Mouse (Mus musculus) inflammation-experienced regulatory T-cells, adult 6 months (primary cell): ENCODE results near the gene Adad2. TPM values are rescaled to one million over a fixed set of nuclear protein-coding genes. Genes with fewer than 3 reads are reported as not detected.

Experiments used
- ATAC-seq: one replicate; pipeline ENCODE4 v1.8.0; 2017
- polyA plus RNA-seq, 3 experiments: library from polyadenylated mRNA; unstranded; fragments of 100-300 nt; shearing (Covaris generic); gene quantifications; one replicate each; pipeline ENCODE4 v1.2.1; 2017

Adad2 gene
- polyA plus RNA-seq, 3 experiments from 2014 or later: not detected

DNA sequence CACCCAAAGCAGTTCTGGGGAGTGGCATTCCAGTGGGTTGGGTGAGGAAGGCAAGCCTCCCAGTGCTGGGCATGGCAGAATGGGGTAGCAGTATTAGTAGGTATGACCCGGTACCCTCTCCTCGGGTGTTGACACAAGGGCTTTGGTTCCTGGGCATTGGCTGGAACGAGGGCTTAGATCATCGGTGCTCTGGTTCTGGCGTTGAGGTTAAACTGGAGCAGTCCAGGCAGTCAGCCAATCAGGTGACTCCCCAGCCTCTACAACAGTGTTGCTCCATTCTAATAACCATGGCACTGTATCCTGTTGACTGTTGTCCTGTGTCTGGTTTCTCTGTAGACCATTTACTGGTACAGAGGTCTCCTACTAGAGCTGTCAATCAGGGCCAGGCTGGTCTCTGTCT is 5.0 kb downstream of the Adad2 start:
- ATAC-seq: no peak

DNA sequence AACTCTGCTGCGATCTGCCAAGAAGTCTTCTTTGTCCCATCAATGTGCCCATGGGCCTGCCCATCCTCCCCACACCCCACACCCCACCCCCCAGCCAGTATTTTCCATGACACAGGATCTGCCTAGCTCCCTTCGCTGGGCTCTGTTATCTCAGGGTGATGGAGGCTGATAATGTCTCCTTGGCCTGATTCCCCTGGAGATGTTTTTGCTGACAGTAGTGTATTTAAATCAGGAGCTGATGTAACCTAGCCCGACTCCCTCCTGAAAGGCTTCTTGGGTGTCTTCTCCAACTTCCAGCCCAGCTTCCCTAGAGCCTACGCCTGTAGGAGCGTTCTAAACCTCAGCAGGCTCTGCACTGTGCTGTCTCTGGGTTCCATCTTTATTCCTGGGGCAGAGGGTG is 6.3 kb downstream of the Adad2 start:
- no peak for ATAC-seq

DNA sequence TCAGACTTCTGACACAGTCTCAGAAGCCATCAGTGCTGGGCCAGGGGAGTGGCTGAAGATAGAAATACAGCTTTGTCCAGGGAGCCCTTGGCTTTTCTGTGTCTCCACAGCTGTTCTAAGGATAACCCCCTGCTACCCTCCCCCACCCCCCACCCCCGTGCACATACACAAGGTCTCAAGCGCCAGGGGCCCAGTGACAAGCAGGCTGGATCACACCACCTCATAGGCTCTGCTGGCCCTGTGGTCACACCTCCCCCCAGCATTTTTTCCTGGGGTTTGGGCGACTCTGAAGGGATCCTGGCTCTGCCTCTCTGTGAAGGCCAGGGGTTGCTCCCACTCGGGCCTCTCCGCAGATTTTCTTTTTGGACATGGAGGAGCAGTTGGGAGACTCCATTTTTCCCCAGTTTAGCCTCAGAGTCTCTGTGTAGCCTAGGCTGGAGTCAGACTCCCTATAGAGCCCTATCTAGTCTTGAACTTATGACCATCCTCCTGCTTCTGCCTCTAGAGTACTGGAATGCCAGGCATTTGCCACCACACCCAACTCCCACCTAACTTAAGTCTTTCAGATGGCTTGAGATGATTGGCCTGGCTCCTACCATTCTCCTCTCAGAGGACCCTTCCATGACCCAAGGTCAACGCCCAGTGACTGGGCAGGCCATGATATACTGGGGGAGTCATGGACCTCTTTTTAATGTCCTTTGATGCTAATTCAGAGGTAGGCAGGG is 7.7 kb downstream of the Adad2 start:
- ATAC-seq: no peak

GRCm38 (mm10) chr8:119620848-119621465 is 8.4 kb downstream of the Adad2 start:
- no peak for ATAC-seq

- ATAC-seq: no peak
Observed at GRCm38 (mm10) chr8:119622555-119622954, 10.0 kb downstream of the Adad2 start.

- ATAC-seq: no peak
Observed at GRCm38 (mm10) chr8:119623061-119623460, 10.5 kb downstream of the Adad2 start.

GRCm38 (mm10) chr8:119623744-119624143 is 11.2 kb downstream of the Adad2 start:
- no peak for ATAC-seq

DNA sequence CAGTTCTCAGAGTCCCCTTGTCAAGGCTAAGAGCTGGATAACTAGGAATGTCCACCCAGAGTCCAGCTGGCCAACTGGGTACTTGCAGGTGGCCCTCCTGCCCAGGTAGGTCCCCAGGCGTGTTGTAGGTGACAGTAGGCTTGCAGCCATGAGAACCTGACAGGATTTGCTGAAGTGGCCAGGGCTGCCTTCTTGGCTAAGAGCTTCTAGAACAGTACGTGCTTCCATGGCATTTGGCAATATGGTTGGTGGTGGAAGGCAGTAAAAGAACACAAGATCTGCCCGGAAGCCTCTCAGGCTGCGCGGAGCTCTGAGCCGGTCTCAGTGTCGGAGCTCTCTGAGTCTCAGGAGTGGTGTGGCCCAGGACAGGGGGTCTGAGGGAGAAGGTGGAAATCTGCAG is 12.4 kb downstream of the Adad2 start:
- ATAC-seq: no peak

- no peak for ATAC-seq
Observed at GRCm38 (mm10) chr8:119625788-119626187, 13.2 kb downstream of the Adad2 start.

GRCm38 (mm10) chr8:119627199-119627598 is 14.7 kb downstream of the Adad2 start:
- no peak for ATAC-seq

DNA sequence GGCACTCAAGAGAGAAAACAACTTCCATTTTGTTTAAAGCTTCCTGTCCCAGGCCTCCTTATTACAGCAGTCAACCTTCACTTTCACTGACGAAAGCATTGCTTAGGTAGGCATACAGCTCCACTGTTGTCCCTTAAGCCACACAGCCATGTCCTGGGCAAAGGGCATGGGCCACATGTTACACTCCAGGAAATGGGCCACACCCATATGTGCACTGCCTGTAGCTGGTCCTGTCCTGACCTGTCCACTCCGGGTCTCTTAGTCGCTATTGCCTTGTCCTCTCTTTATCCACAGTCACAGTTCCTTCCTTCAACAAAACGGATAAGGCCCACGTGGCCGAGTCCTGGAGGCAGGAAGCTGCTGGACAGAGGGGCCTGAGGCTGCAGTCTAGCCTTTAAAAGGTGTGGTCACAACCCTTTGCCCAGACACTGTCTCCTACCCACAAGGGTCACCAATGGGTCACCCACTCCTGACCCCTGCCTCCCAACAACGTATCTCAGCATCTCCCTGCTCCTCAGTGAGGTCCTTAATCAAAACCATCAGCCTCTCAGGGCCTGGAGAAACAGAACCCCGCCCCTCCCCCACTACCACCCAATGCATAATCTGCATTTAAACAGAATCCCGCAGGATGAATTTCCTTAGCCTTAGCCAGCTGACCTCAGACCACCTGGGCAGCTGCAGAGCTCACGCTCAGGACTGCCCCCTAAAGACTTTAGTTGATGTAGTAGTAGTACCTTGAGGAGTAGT is 15.2 kb downstream of the Adad2 start:
- ATAC-seq: no peak

GRCm38 (mm10) chr8:119630841-119631240 is 18.3 kb downstream of the Adad2 start:
- no peak for ATAC-seq

DNA sequence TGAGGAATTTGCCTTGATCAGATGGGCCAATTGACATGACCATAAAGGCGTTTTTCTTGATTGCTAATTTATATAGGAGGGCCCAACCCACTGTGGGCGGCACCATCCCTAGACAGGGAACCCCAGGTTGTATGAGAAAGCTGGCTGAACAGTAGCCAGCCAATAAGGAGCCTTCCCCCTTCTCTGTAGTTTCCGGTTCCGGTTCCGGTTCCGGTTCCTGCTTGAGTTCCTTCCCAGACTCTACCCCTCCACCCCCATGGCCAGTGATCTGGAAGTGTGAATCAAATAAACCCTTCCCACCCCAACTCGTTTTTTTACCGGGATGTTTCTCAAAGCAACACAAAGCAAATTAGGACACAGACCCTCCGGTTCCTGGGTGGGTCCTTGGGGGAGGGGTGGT is 19.7 kb downstream of the Adad2 start:
- no peak for ATAC-seq

DNA sequence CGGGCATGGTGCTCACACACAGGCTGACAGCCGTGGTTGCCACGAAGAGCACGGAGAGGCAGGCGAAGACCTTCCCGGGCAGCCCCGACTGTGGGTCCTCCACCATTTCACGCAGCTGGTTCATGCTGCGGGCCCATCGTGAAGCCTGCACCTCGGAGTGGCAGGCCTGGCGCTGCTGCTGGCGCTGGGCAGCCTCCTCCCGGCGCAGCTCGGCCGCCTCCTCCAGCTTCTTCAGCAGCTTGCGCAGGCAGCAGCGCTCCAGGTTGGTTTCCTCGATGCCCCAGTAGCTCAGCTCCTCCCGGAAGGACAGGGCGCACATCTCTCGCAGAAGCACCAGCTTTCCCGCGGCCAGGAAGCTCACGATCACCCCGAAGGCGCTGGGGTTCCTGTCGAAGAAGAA is 20.4 kb downstream of the Adad2 start:
- no peak for ATAC-seq

DNA sequence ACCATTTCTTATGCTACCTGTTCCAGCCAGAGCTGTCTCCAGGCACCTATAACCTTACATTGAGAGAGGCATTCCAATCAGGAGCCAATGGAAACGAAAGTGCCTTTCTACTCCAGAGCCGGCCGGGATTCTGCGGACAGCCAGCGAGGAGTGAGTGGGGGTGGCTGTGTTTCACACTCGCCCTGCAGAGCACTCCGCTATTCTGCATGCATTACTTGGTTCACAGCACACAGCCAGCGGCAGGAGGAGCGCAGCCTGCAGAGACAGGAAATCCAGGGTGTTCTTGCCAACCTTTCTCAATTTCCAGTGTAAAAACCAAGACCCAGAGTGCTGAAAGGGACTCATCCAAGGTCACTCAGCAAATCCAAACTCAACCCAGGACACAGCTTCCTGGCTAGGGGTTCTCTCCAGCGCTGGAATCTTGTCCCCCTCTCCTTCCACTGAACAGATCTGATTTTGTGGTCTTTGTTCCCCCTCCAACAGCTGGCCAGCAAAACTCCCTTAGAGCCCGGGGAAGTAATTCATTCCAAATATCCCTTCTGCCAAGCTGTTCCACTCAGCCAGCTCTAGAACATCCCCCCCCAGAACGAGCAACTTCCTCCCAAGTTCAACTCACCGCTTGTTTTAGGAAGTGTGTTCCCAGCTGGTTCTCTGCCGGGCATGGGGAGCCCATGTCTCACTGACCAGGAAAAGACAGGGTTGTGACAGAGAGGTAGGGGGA is 22.2 kb downstream of the Adad2 start:
- no peak for ATAC-seq

DNA sequence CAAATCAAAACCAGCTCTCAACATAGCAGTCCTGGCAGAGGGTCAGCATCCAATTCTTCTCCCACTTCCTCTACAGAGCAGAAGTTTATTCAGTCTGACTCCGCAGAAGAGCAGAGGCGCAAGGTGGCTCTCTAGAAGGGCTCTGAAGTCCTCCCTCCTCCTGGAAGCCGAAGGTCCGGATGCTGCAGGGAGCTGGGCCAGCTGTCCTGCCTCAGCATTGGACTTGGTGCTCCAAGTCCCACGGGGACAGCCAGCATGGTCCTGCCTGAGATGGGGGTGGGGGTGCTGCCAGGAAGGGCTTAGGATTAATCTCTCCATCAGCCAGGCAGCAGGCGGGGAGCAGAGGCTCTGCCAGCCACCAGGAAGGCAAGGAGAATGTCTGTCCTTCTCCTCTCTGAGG is 22.8 kb downstream of the Adad2 start, which contains the start of gene Kcng4:
Gene Kcng4, minus strand, starts transcription at position 303 of the 400 bp plus-strand sequence.
- ATAC-seq: no peak

- ATAC-seq: no peak
Observed at GRCm38 (mm10) chr8:119635958-119636357, 23.4 kb downstream of the Adad2 start.

GRCm38 (mm10) chr8:119636766-119637165 is 24.2 kb downstream of the Adad2 start:
- no peak for ATAC-seq

DNA sequence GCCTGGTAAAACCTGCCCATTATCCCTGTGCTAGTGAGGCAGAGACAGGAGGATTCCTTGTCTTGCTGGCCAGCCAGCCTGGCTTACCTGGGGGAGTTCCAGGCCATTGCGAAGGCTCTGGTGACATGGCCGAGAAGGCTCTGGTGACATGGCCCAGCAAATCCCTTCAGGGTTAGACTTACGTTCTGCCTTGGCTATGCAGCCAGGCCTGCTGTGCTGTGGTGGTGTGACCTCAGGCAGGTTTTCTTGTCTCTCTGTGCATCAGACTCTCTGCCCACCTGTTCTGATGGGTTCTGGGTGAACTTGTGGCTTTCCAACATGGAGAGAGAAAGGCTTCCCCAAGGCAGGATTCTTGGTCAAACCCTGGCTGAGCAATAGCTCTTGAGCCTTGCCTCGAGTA is 24.8 kb downstream of the Adad2 start:
- ATAC-seq: no peak

GRCm38 (mm10) chr8:119638261-119638660 is 25.7 kb downstream of the Adad2 start:
- ATAC-seq: no peak

DNA sequence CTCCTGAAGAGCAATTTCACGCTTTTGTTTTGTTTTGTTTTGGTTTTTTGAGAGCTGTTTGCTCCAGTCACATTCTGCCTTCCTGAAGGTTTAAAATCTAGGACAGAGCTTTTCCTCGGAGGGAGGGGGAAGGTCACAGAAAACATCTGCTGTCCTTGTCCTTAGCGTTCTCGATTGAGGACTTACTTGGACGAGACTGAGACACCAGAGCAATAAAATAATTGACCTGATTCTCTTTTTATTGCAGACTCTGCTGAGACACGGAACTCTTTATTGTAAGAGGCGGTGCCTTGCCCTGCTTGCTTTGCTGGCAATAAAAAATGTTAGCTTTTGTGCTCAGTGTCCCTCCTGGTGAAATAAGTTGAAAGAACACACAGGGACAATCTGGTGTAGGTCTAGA is 27.3 kb downstream of the Adad2 start:
- no peak for ATAC-seq

DNA sequence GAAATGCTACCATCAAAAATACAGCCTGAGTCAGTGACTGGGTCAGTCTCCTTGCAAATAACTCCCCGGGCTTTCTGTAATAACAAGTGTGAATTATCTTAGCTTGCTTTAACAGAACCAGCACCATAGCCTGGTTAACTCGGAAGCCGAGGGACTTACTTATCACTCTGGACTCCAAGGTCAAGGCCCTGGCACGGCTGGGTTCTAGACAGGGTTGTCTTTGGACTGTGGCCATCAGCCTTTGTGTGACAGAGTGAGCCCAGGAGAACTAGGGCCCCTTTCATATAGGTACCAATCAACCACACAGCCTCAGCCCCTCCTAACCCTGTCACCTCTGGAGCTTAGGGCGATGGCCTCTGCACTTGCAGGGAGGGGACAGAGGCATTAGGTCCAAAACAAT is 28.5 kb downstream of the Adad2 start:
- no peak for ATAC-seq

GRCm38 (mm10) chr8:119642960-119643359 is 30.4 kb downstream of the Adad2 start:
- ATAC-seq: no peak
